Mouse (Mus musculus) cortical plate, adult 2 months (tissue): ENCODE measurements around the gene Agpat3. TPM values are rescaled to one million over a fixed set of nuclear protein-coding genes. Genes with fewer than 3 reads are reported as not detected.

Experiments used
- H3K27ac ChIP-seq: fragments of 200-500 bp; 2 replicates; pipeline ENCODE4 v1.5.1; 2012; ENCODE audit warnings: low read length, control low read depth, inconsistent platforms; ENCODE audit not compliant: insufficient read depth
- H3K4me1 ChIP-seq: fragments of 200-500 bp; 2 replicates; pipeline ENCODE4 v1.6.1; 2011; ENCODE audit warnings: low read length; ENCODE audit not compliant: control insufficient read depth, insufficient read depth
- H3K4me3 ChIP-seq: fragments of 200-500 bp; 2 replicates; pipeline ENCODE4 v1.5.1; 2011; ENCODE audit warnings: mild to moderate bottlenecking, low read length, control low read depth; ENCODE audit not compliant: insufficient read depth
- CTCF ChIP-seq: fragments of 200-500 bp; IDR thresholded peaks from 2 replicates; pipeline ENCODE4 v1.5.1; 2011; ENCODE audit warnings: mild to moderate bottlenecking, control low read depth, low read length; ENCODE audit not compliant: insufficient read depth; ENCODE audit errors: extremely low read depth
- POLR2A ChIP-seq: fragments of 200-500 bp; IDR thresholded peaks from 2 replicates; pipeline ENCODE4 v1.6.1; 2011; ENCODE audit warnings: mild to moderate bottlenecking, low read length, control low read depth; ENCODE audit not compliant: insufficient read depth; ENCODE audit errors: extremely low read depth
- polyA plus RNA-seq: library from polyadenylated mRNA; depleted of rRNA; stranded (reverse); fragments of >200 nt; gene quantifications from 2 replicates; pipeline ENCODE4 v1.2.3, GENCODE M21; 2012; rRNA removed

The Agpat3 gene
- 241 and 251 TPM in 2 replicates for polyA plus RNA-seq

- peaks cover 9% of the 10 kb centered on the region for H3K4me1 ChIP-seq
- peak within 1 kb of the TSS; percentile 90 for H3K27ac ChIP-seq
- H3K4me3 ChIP-seq: peak within 1 kb of the TSS; percentile 89
- TF ChIP-seq POLR2A: peak; percentile 37; the same call in 1 of the 2 replicates
- no peak for TF ChIP-seq CTCF
Observed at GRCm38 (mm10) chr10:78351887-78352665, at the start of gene Agpat3. Agpat3 (minus strand) TSS chr10:78352489.

GRCm38 (mm10) chr10:78401127-78401526 is 48.8 kb upstream of the Agpat3 start:
- no peak for TF ChIP-seq CTCF
- TF ChIP-seq POLR2A: no peak
- no peak overlapping the region for H3K27ac ChIP-seq
- H3K4me3 ChIP-seq: no peak overlapping the region
- 0 out of 2 replicates have a peak, but pooled peaks cover 1% of the 10 kb centered on the region for H3K4me1 ChIP-seq

GRCm38 (mm10) chr10:78399090-78399657 is 46.9 kb upstream of the Agpat3 start:
- no peak overlapping the region for H3K27ac ChIP-seq
- H3K4me3 ChIP-seq: no peak overlapping the region
- TF ChIP-seq CTCF: no peak
- TF ChIP-seq POLR2A: no peak
- 0 out of 2 replicates have a peak, but pooled peaks cover 1% of the 10 kb centered on the region for H3K4me1 ChIP-seq

GRCm38 (mm10) chr10:78396625-78396885 is 44.3 kb upstream of the Agpat3 start:
- TF ChIP-seq CTCF (no peak), POLR2A (no peak)
- Histone ChIP-seq H3K27ac (no peak overlapping the region; the same call in 1 of the 2 replicates), H3K4me3 (no peak overlapping the region), H3K4me1 (0 out of 2 replicates have a peak, but pooled peaks cover 1% of the 10 kb centered on the region)

GRCm38 (mm10) chr10:78395819-78396624 is 43.7 kb upstream of the Agpat3 start:
- TF ChIP-seq POLR2A (0 out of 2 replicates have a peak, but pooled peaks have one; percentile 10), CTCF (peak; percentile 85)
- Histone ChIP-seq H3K4me3 (no peak overlapping the region), H3K27ac (no peak overlapping the region; the same call in 1 of the 2 replicates), H3K4me1 (peaks cover 2% of the 10 kb centered on the region; the same call in 1 of the 2 replicates)

GRCm38 (mm10) chr10:78395377-78395776 is 43.1 kb upstream of the Agpat3 start:
- TF ChIP-seq CTCF: no peak
- TF ChIP-seq POLR2A: no peak
- H3K27ac ChIP-seq: no peak overlapping the region
- H3K4me1 ChIP-seq: peaks cover 3% of the 10 kb centered on the region; the same call in 1 of the 2 replicates
- no peak overlapping the region for H3K4me3 ChIP-seq

- Histone ChIP-seq H3K27ac (no peak overlapping the region), H3K4me1 (peaks cover 13% of the 10 kb centered on the region), H3K4me3 (no peak overlapping the region)
- TF ChIP-seq CTCF: peak; percentile 86
- no peak for TF ChIP-seq POLR2A
Observed at GRCm38 (mm10) chr10:78392072-78392471, 39.8 kb upstream of the Agpat3 start.

GRCm38 (mm10) chr10:78390982-78391470 is 38.7 kb upstream of the Agpat3 start:
- no peak overlapping the region for H3K27ac ChIP-seq

More at GRCm38 (mm10) chr10:78390982-78391470, 38.7 kb upstream of the Agpat3 start:
- TF ChIP-seq POLR2A (no peak), CTCF (no peak)
- peaks cover 12% of the 10 kb centered on the region for H3K4me1 ChIP-seq
- no peak overlapping the region for H3K4me3 ChIP-seq
